Mouse (Mus musculus) gastrocnemius, postnatal 4 days (tissue): ENCODE measurements around the gene Gm20388. TPM values are rescaled to one million over a fixed set of nuclear protein-coding genes. Genes with fewer than 3 reads are reported as not detected.
A peak's percentile ranks its signal among the peaks of the same experiment; 100 is the strongest.

Experiments used
- DNase-seq, 2 experiments: peaks; one replicate each; pipeline ENCODE4 v3.0.0; 2021 to 2022; ENCODE audit warnings: low spot score in 2 of 2, mixed read lengths in 2 of 2
- total RNA-seq, 2 experiments: library from RNA; stranded (reverse); gene quantifications; 2 replicates each; pipeline ENCODE4 v1.2.3; 2021

Gene Gm20388
- total RNA-seq, 2 experiments from 2014 or later = 12.8 to 22.8 TPM

GRCm38 (mm10) chr8:120007178-120007577, 96.5 kb downstream of the Gm20388 start:
- no peak for DNase-seq

- DNase-seq = no peak
Measured at GRCm38 (mm10) chr8:120009284-120009683, 98.6 kb downstream of the Gm20388 start.

GRCm38 (mm10) chr8:120012491-120012890, 101.8 kb downstream of the Gm20388 start:
- DNase-seq = no peak

- no peak for DNase-seq
Measured at GRCm38 (mm10) chr8:120012927-120013326, 102.3 kb downstream of the Gm20388 start.

GRCm38 (mm10) chr8:120014267-120015023, 103.8 kb downstream of the Gm20388 start:
- no peak for DNase-seq

GRCm38 (mm10) chr8:120015916-120016315, 105.3 kb downstream of the Gm20388 start:
- no peak for DNase-seq

- DNase-seq = no peak
Measured at GRCm38 (mm10) chr8:120016424-120016823, 105.8 kb downstream of the Gm20388 start.

GRCm38 (mm10) chr8:120017349-120017748, 106.7 kb downstream of the Gm20388 start:
- DNase-seq = no peak

GRCm38 (mm10) chr8:120017786-120018185, 107.1 kb downstream of the Gm20388 start:
- no peak for DNase-seq

- DNase-seq = no peak
Measured at GRCm38 (mm10) chr8:120018379-120018778, 107.7 kb downstream of the Gm20388 start.

GRCm38 (mm10) chr8:120019297-120019696, 108.7 kb downstream of the Gm20388 start:
- no peak for DNase-seq

- DNase-seq = no peak
Measured at GRCm38 (mm10) chr8:120020298-120020697, 109.7 kb downstream of the Gm20388 start.

GRCm38 (mm10) chr8:120026199-120026598, 115.6 kb downstream of the Gm20388 start:
- no peak for DNase-seq

GRCm38 (mm10) chr8:120026991-120027390, 116.3 kb downstream of the Gm20388 start:
- no peak for DNase-seq

- no peak for DNase-seq
Measured at GRCm38 (mm10) chr8:120030447-120030846, 119.8 kb downstream of the Gm20388 start.

GRCm38 (mm10) chr8:120032549-120033208, 122.0 kb downstream of the Gm20388 start:
- DNase-seq = no peak

GRCm38 (mm10) chr8:120034471-120034870, 123.8 kb downstream of the Gm20388 start:
- no peak for DNase-seq

- no peak for DNase-seq
Measured at GRCm38 (mm10) chr8:120036111-120036510, 125.5 kb downstream of the Gm20388 start.

- DNase-seq = no peak
Measured at GRCm38 (mm10) chr8:120036578-120036977, 125.9 kb downstream of the Gm20388 start.

- peak in 1 of 2 experiments; percentile 41 for DNase-seq
Measured at GRCm38 (mm10) chr8:120037199-120037598, 126.6 kb downstream of the Gm20388 start.

- DNase-seq = no peak
Measured at GRCm38 (mm10) chr8:120037611-120038010, 127.0 kb downstream of the Gm20388 start.

GRCm38 (mm10) chr8:120038741-120039140, 128.1 kb downstream of the Gm20388 start:
- DNase-seq = no peak
